Mouse (Mus musculus) lung, postnatal 0 days (tissue): Measurements from ENCODE around the gene Rcbtb1. TPM values are rescaled to one million over a fixed set of nuclear protein-coding genes. Genes with fewer than 3 reads are reported as not detected.
A peak's percentile ranks its signal among the peaks of the same experiment; 100 is the strongest.
"Not testable (repeated sequence)": the region's sequence is repeated elsewhere in the genome, so short reads cannot be mapped to it uniquely, and the experiment has no call there.

Experiments used
- ATAC-seq: fragments of 200-750 bp; cut with Nextera tagmentation; 2 replicates; pipeline ENCODE4 v1.8.0; 2017; ENCODE audit warnings: moderate library complexity
- DNase-seq: peaks from one replicate; pipeline ENCODE4 v3.0.0-alpha.2; 2016; ENCODE audit warnings: low spot score
- H3K27ac ChIP-seq: fragments of 300-500 bp; sonication (generic); 2 replicates; pipeline ENCODE4 v1.5.1; 2014; ENCODE audit warnings: antibody characterized with exemption, mild to moderate bottlenecking, low read length, mixed read lengths
- H3K27me3 ChIP-seq: fragments of 300-500 bp; sonication (generic); replicated peaks from 2 replicates; pipeline ENCODE4 v1.6.1; 2014; ENCODE audit warnings: low read length, mixed read lengths; ENCODE audit not compliant: insufficient read depth
- H3K36me3 ChIP-seq: fragments of 300-500 bp; sonication (generic); 2 replicates; pipeline ENCODE4 v1.6.1; 2014; ENCODE audit warnings: low read length, mixed read lengths; ENCODE audit not compliant: insufficient read depth
- H3K4me1 ChIP-seq: fragments of 300-500 bp; sonication (generic); 2 replicates; pipeline ENCODE4 v1.6.1; 2014; ENCODE audit warnings: antibody characterized with exemption, low read depth, low read length, mixed read lengths; ENCODE audit not compliant: insufficient read depth
- H3K4me2 ChIP-seq: fragments of 300-500 bp; sonication (generic); replicated peaks from 2 replicates; pipeline ENCODE4 v1.6.1; 2014; ENCODE audit warnings: low read depth, mild to moderate bottlenecking, low read length, moderate library complexity, mixed read lengths
- H3K4me3 ChIP-seq: fragments of 300-500 bp; sonication (generic); 2 replicates; pipeline ENCODE4 v1.5.1; 2014; ENCODE audit warnings: low read depth, low read length
- H3K9ac ChIP-seq: fragments of 300-500 bp; sonication (generic); replicated peaks from 2 replicates; pipeline ENCODE4 v1.6.1; 2014; ENCODE audit warnings: low read depth, mild to moderate bottlenecking
- H3K9me3 ChIP-seq: fragments of 300-500 bp; sonication (generic); 2 replicates; pipeline ENCODE4 v1.6.1; 2016; ENCODE audit warnings: low read length, mixed read lengths
- CTCF ChIP-seq: IDR thresholded peaks from 2 replicates; pipeline ENCODE4 v1.5.1; 2016; ENCODE audit warnings: antibody characterized with exemption, mild to moderate bottlenecking
- EP300 ChIP-seq: IDR thresholded peaks from 2 replicates; pipeline ENCODE4 v1.6.1; 2016; ENCODE audit warnings: antibody characterized with exemption, mild to moderate bottlenecking, control low read depth
- WGBS: fragments of 180-500 bp; shearing (Covaris S2); extraction: QIAGEN DNeasy Blood & Tissue Kit; methylation state at CpG from one replicate; pipeline ENCODE4 v1.1.7; 2014; 5-methylcytosine and 5-hydroxymethylcytosine counted together
- polyA plus RNA-seq: library from polyadenylated mRNA; unstranded; fragments of >200 nt; fragmentation: Nextera tagmentation; extraction: Ambion mirVana; gene quantifications from 2 replicates; pipeline ENCODE4 v1.2.1, GENCODE M21; 2015

The Rcbtb1 gene
- polyA plus RNA-seq, 1 experiment from 2014 or later = 15.0 TPM

- not testable (repeated sequence) for H3K4me2 ChIP-seq, H3K27ac ChIP-seq, H3K4me3 ChIP-seq, H3K4me1 ChIP-seq, H3K36me3 ChIP-seq, H3K9me3 ChIP-seq, H3K9ac ChIP-seq, H3K27me3 ChIP-seq
- peak; percentile 64 for TF ChIP-seq CTCF
- ATAC-seq (peak; percentile 40), DNase-seq (peak; percentile 32)
- WGBS = 49% methylated on average over 5 of the region's 5 CpGs
Measured at GRCm38 (mm10) chr14:59250350-59250749, 49.3 kb downstream of the Rcbtb1 start.

GRCm38 (mm10) chr14:59255861-59256260, 54.9 kb downstream of the Rcbtb1 start:
- DNase-seq, H3K27ac ChIP-seq, H3K4me2 ChIP-seq, H3K27me3 ChIP-seq, H3K9ac ChIP-seq, H3K4me1 ChIP-seq, ATAC-seq, H3K36me3 ChIP-seq, H3K9me3 ChIP-seq, H3K4me3 ChIP-seq: not testable (repeated sequence)
- 82% methylated on average over 1 of the region's 1 CpGs for WGBS

- Histone ChIP-seq H3K27me3 (no peaks in the 10 kb centered on the region), H3K9me3 (no peaks in the 10 kb centered on the region), H3K9ac (no peak within 1 kb of the TSS), H3K4me2 (no peak within 1 kb of the TSS), H3K27ac (no peak within 1 kb of the TSS), H3K4me1 (no peaks in the 10 kb centered on the region), H3K4me3 (no peak within 1 kb of the TSS), H3K36me3 (no peaks in the 10 kb centered on the region)
- DNase-seq = peak; percentile 86
- peak; percentile 63; the same call in 1 of the 2 replicates for ATAC-seq
- 27% methylated on average over 3 of the region's 3 CpGs for WGBS
- TF ChIP-seq EP300 = no peak
- no peak for TF ChIP-seq CTCF
Measured at GRCm38 (mm10) chr14:59260056-59260455, 59.0 kb downstream of the Rcbtb1 start, which contains the start of gene Gm6904. Gene Gm6904, minus strand, starts transcription at chr14:59260216.

DNA sequence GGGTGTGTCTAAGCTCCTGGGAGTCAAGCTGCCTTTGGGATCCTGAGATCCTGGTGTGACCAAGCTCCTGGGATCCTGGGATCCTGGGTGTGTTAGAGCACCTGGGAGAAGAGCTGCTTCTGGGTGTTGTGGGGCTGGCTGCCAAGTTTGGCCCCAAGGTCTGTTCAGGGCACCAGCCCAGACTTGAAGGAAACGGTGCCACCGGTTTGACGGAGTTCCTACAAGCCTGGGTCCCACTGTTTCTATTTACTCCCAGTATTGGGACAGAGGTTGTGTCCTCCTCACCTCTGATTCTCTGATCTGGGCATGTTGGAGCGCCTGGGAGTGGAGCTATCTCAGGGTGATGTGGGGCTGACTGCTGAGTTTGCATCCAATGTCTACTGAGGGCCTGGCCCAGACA, 74.0 kb downstream of the Rcbtb1 start:
- H3K4me2 ChIP-seq, H3K9me3 ChIP-seq, H3K9ac ChIP-seq, H3K27ac ChIP-seq, H3K36me3 ChIP-seq, H3K4me3 ChIP-seq, H3K4me1 ChIP-seq, ATAC-seq, DNase-seq, H3K27me3 ChIP-seq: not testable (repeated sequence)
- 81% methylated on average over 4 of the region's 4 CpGs for WGBS

Other genes with a start within 250 kb of the Rcbtb1 start
- gene 1700129C05Rik, start 58.3 kb upstream of the Rcbtb1 start, polyA plus RNA-seq = not detected in 2 replicates
- gene Gm5142, start 22.5 kb upstream of the Rcbtb1 start, polyA plus RNA-seq = not detected in 2 replicates
- not detected in 2 replicates for gene Gm6904, start 59.0 kb downstream of the Rcbtb1 start, polyA plus RNA-seq
- 0.14 and 0.25 TPM in 2 replicates for gene Phf11a, start 96.3 kb downstream of the Rcbtb1 start, polyA plus RNA-seq
- 1.5 TPM in 2 replicates for gene Phf11b, start 140.1 kb downstream of the Rcbtb1 start, polyA plus RNA-seq
- 11.8 and 12.7 TPM in 2 replicates for gene Phf11d, start 164.3 kb downstream of the Rcbtb1 start, polyA plus RNA-seq
- gene Phf11c, start 194.2 kb downstream of the Rcbtb1 start, polyA plus RNA-seq = 0.19 and 0.32 TPM in 2 replicates
- 5.8 and 6.1 TPM in 2 replicates for gene Setdb2, start 239.7 kb downstream of the Rcbtb1 start, polyA plus RNA-seq
- 25.6 and 27.2 TPM in 2 replicates for gene Cab39l, start 239.8 kb downstream of the Rcbtb1 start, polyA plus RNA-seq